Mouse (Mus musculus) olfactory bulb, adult 2 months (tissue): ENCODE results near the gene Ank3.

Experiments
- CTCF ChIP-seq: fragments of 200-500 bp; IDR thresholded peaks from 2 replicates; pipeline ENCODE4 v1.5.1; 2012; ENCODE audit warnings: low read depth, mild to moderate bottlenecking, low read length, moderate library complexity; ENCODE audit not compliant: insufficient read depth
- POLR2A ChIP-seq: fragments of 200-500 bp; IDR thresholded peaks from 2 replicates; pipeline ENCODE4 v1.6.1; 2012; ENCODE audit warnings: mild to moderate bottlenecking, low read depth, low read length, moderate library complexity; ENCODE audit not compliant: insufficient read depth

DNA sequence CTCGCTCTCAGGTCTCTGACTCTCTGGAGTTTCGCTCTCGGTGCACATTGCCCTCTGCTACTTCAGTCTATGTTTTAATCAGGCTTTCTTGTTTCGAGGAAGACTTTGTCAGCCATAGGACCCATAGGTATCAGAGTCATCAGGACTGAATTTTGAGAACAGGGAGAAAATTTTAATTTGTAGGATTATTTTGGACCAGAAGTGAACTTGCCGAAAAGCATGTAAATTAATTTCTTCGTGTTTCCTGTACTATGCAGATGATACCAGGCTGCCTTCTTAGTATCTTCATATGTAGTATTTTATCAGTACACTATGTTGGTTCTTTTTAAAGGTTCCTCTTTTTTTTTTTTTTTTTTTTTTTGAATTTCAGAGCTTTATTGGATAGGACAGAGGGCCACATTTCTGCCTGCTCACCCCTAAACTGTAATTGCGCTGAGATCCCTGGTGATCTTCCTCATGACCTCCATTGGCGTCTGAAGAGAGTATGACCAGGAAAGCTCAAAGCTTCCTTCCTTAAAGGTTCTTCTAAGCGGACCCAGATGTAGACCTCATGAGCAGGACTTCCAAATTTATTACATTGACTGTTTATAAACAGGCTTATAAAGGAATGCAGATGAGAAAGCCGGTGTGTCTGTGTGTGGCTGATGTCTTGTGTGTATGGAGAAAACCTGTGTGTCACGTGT is 551.8 kb downstream of the Ank3 start:
- no peak for TF ChIP-seq POLR2A
- no peak for TF ChIP-seq CTCF
